Comparison of ENCODE assay signal across 8 mouse cellular contexts in genomic region chr4:34551966-34552365, GRCm38 (mm10). TPM values are rescaled to one million over a fixed set of nuclear protein-coding genes. Genes with fewer than 3 reads are reported as not detected.
DNase-seq lines count a peak whose midpoint lies in the region; ATAC-seq and TF ChIP-seq lines count a peak whose summit lies in the region.

No protein-coding gene starts in this region.

- H3K9ac ChIP-seq in heart, embryonic 12.5 days: peak overlapping the region; percentile 97
- peak overlapping the region; percentile 94 for H3K9ac ChIP-seq in forebrain, embryonic 14.5 days (ENCODE audit: low read length)
- H3K9ac ChIP-seq in liver, embryonic 13.5 days: peak overlapping the region; percentile 97

- no peak for TF ChIP-seq CTCF in E14TG2a.4 (conservative IDR thresholded peaks at IDR 0.05; ENCODE audit: low read length)

- H3K4me3 ChIP-seq in heart, embryonic 12.5 days: peak overlapping the region; percentile 77
- peak overlapping the region; percentile 91 for H3K4me3 ChIP-seq in E14TG2a.4 (replicated peaks; ENCODE audit: low read length)
- peak overlapping the region; percentile 93 for H3K4me3 ChIP-seq in forebrain, embryonic 14.5 days (ENCODE audit: low read depth, low read length)
- H3K4me3 ChIP-seq in liver, embryonic 13.5 days (replicated peaks): peak overlapping the region; percentile 90

- H3K4me2 ChIP-seq in heart, embryonic 12.5 days: peak overlapping the region; percentile 80
- peak overlapping the region; percentile 64 for H3K4me2 ChIP-seq in forebrain, embryonic 14.5 days (ENCODE audit: low read length)
- peak overlapping the region; percentile 81 for H3K4me2 ChIP-seq in liver, embryonic 13.5 days

- H3K27me3 ChIP-seq in heart, embryonic 12.5 days (replicated peaks): no peaks in the 10 kb centered on the region
- H3K27me3 ChIP-seq in E14TG2a.4 (ENCODE audit: insufficient read depth, low read length): no peaks in the 10 kb centered on the region
- H3K27me3 ChIP-seq in forebrain, embryonic 14.5 days (replicated peaks; ENCODE audit: control insufficient read depth, insufficient read depth, low read length): no peaks in the 10 kb centered on the region
- no peaks in the 10 kb centered on the region for H3K27me3 ChIP-seq in liver, embryonic 13.5 days

- H3K9me3 ChIP-seq in heart, embryonic 12.5 days (replicated peaks): no peaks in the 10 kb centered on the region
- H3K9me3 ChIP-seq in E14TG2a.4 (ENCODE audit: low read length): peaks cover 6% of the 10 kb centered on the region; the same call in 1 of the 2 replicates
- H3K9me3 ChIP-seq in forebrain, embryonic 14.5 days (replicated peaks; ENCODE audit: control insufficient read depth, low read length): no peaks in the 10 kb centered on the region
- H3K9me3 ChIP-seq in liver, embryonic 13.5 days (replicated peaks): no peaks in the 10 kb centered on the region

- no peak for DNase-seq in heart, adult 9 months (ENCODE audit: low spot score in 2 of 2)
- no peak for DNase-seq in forebrain, embryonic 14.5 days (ENCODE audit: low spot score)
- DNase-seq in liver, embryonic 13.5 days: no peak
- no peak for DNase-seq in thymus, postnatal 36 days
- no peak for DNase-seq in yolk sac, embryonic 10.5 days (ENCODE audit: low spot score)
- DNase-seq in cerebellum, adult 11-12 months: no peak

- peak overlapping the region; percentile 90 for H3K27ac ChIP-seq in heart, embryonic 12.5 days (ENCODE audit: poor library complexity, severe bottlenecking)
- H3K27ac ChIP-seq in forebrain, embryonic 14.5 days (ENCODE audit: low read depth, low read length): no peak overlapping the region
- peak overlapping the region; percentile 92 for H3K27ac ChIP-seq in liver, embryonic 13.5 days

- no peak for ATAC-seq in heart, embryonic 12.5 days (ENCODE audit: insufficient number of reproducible peaks, low FRiP score)
- no peak for ATAC-seq in forebrain, embryonic 14.5 days
- no peak for ATAC-seq in liver, embryonic 13.5 days (ENCODE audit: low read depth)

- WGBS in heart, embryonic 12.5 days: 18% methylated on average over 3 of the region's 3 CpGs
- 21% methylated on average over 3 of the region's 3 CpGs for WGBS in forebrain, embryonic 14.5 days
- WGBS in liver, embryonic 13.5 days (ENCODE audit: insufficient replicate concordance): 27% methylated on average over 3 of the region's 3 CpGs

- peaks cover 5% of the 10 kb centered on the region; the same call in 1 of the 2 replicates for H3K36me3 ChIP-seq in heart, embryonic 12.5 days
- H3K36me3 ChIP-seq in E14TG2a.4 (ENCODE audit: insufficient read depth, low read length): peaks cover 17% of the 10 kb centered on the region
- H3K36me3 ChIP-seq in forebrain, embryonic 14.5 days (ENCODE audit: control insufficient read depth, insufficient read depth, low read length): 0 out of 2 replicates have a peak, but pooled peaks cover 6% of the 10 kb centered on the region
- H3K36me3 ChIP-seq in liver, embryonic 13.5 days: peaks cover 10% of the 10 kb centered on the region; the same call in 1 of the 2 replicates

- peaks cover 28% of the 10 kb centered on the region for H3K4me1 ChIP-seq in heart, embryonic 12.5 days (replicated peaks)
- peaks cover 50% of the 10 kb centered on the region for H3K4me1 ChIP-seq in E14TG2a.4 (replicated peaks; ENCODE audit: low read depth, low read length)
- H3K4me1 ChIP-seq in forebrain, embryonic 14.5 days (ENCODE audit: control insufficient read depth, insufficient read depth, low read length): peaks cover 17% of the 10 kb centered on the region
- peaks cover 43% of the 10 kb centered on the region for H3K4me1 ChIP-seq in liver, embryonic 13.5 days (replicated peaks)

RNA-seq across cellular contexts. Expression of gene Akirin2, which starts 1.2 kb away (rescaled TPM):
- polyA plus RNA-seq in heart, embryonic 12.5 days (2016; fragmentation: Nextera tagmentation; extraction: Ambion mirVana): 61.3 and 63.2 TPM in 2 replicates
- 55.9 and 67.5 TPM in 2 replicates for polyA plus RNA-seq in forebrain, embryonic 14.5 days (2014; fragmentation: Nextera tagmentation; extraction: Ambion mirVana)
- polyA plus RNA-seq in liver, embryonic 13.5 days (2015; fragmentation: Nextera tagmentation; extraction: Ambion mirVana): 24.0 and 26.2 TPM in 2 replicates
